Mouse (Mus musculus) liver, embryonic 14.5 days (tissue): ENCODE results near the gene Lig4. TPM values are rescaled to one million over a fixed set of nuclear protein-coding genes. Genes with fewer than 3 reads are reported as not detected.

ENCODE experiments used
- ATAC-seq: fragments of 200-750 bp; cut with Nextera tagmentation; 2 replicates; pipeline ENCODE4 v1.8.0; 2017; ENCODE audit warnings: moderate number of reproducible peaks, mild to moderate bottlenecking, moderate library complexity; ENCODE audit not compliant: insufficient read depth
- DNase-seq, 3 experiments: peaks; one replicate each; pipeline ENCODE4 v3.0.0-alpha.2; 2012 to 2013; ENCODE audit warnings: low read depth in 3 of 3, low spot score in 3 of 3
- H3K27ac ChIP-seq: fragments of 300-500 bp; sonication (generic); 2 replicates; pipeline ENCODE4 v1.5.1; 2014; ENCODE audit warnings: moderate library complexity, mild to moderate bottlenecking, control low read depth, inconsistent platforms
- H3K27me3 ChIP-seq: fragments of 300-500 bp; sonication (generic); 2 replicates; pipeline ENCODE4 v1.6.1; 2014; ENCODE audit warnings: mild to moderate bottlenecking, low read length, moderate library complexity; ENCODE audit not compliant: control insufficient read depth, insufficient read depth
- H3K36me3 ChIP-seq: fragments of 300-500 bp; sonication (generic); replicated peaks from 2 replicates; pipeline ENCODE4 v1.6.1; 2014; ENCODE audit warnings: low read depth; ENCODE audit not compliant: control insufficient read depth, insufficient read depth
- H3K4me1 ChIP-seq, 2 experiments: fragments of 200-500 bp in 1 of 2; fragments of 300-500 bp in 1 of 2; sonication (generic) in 1 of 2; replicated peaks; 2 replicates each; pipeline ENCODE4 v1.6.1; 2012 to 2014; ENCODE audit warnings: antibody characterized with exemption in 1 of 2, inconsistent platforms in 1 of 2, low read length in 1 of 2; ENCODE audit not compliant: control insufficient read depth in 2 of 2, insufficient read depth in 2 of 2
- H3K4me2 ChIP-seq: fragments of 300-500 bp; sonication (generic); 2 replicates; pipeline ENCODE4 v1.6.1; 2014; ENCODE audit warnings: low read depth, mild to moderate bottlenecking, control low read depth, moderate library complexity
- H3K4me3 ChIP-seq, 2 experiments: fragments of 200-500 bp in 1 of 2; fragments of 300-500 bp in 1 of 2; sonication (generic) in 1 of 2; 2 replicates each; pipeline ENCODE4 v1.5.1; 2012 to 2014; ENCODE audit warnings: low read depth in 2 of 2, low read length in 2 of 2, mild to moderate bottlenecking in 2 of 2, control low read depth in 1 of 2, inconsistent platforms in 1 of 2, moderate library complexity in 1 of 2; ENCODE audit not compliant: insufficient read depth in 1 of 2
- H3K9ac ChIP-seq: fragments of 300-500 bp; sonication (generic); replicated peaks from 2 replicates; pipeline ENCODE4 v1.6.1; 2014; ENCODE audit warnings: mild to moderate bottlenecking, control low read depth, moderate library complexity
- H3K9me3 ChIP-seq: fragments of 300-500 bp; sonication (generic); 2 replicates; pipeline ENCODE4 v1.6.1; 2016; ENCODE audit warnings: low read length, mixed read lengths; ENCODE audit not compliant: control insufficient read depth
- CTCF ChIP-seq: IDR thresholded peaks from 2 replicates; pipeline ENCODE4 v1.5.1; 2016; ENCODE audit warnings: antibody characterized with exemption, low read depth, control low read depth
- EP300 ChIP-seq: IDR thresholded peaks from 2 replicates; pipeline ENCODE4 v1.6.1; 2016; ENCODE audit warnings: antibody characterized with exemption, low read depth
- WGBS: fragments of 180-500 bp; shearing (Covaris S2); extraction: QIAGEN DNeasy Blood & Tissue Kit; methylation state at CpG from one replicate; pipeline ENCODE4 v1.1.7; 2014; ENCODE audit not compliant: insufficient replicate concordance; 5-methylcytosine and 5-hydroxymethylcytosine counted together
- polyA plus RNA-seq, 2 experiments: library from polyadenylated mRNA; depleted of rRNA in 1 of 2; stranded (reverse) in 1 of 2; unstranded in 1 of 2; fragments of >200 nt; fragmentation: Nextera tagmentation in 1 of 2; extraction: Ambion mirVana in 1 of 2; gene quantifications; 2 replicates each; pipeline versions ENCODE4 v1.2.1 to v1.2.3; 2012 to 2014

Gene Lig4
- polyA plus RNA-seq, 2 experiments: 0.83 to 0.94 TPM

DNA sequence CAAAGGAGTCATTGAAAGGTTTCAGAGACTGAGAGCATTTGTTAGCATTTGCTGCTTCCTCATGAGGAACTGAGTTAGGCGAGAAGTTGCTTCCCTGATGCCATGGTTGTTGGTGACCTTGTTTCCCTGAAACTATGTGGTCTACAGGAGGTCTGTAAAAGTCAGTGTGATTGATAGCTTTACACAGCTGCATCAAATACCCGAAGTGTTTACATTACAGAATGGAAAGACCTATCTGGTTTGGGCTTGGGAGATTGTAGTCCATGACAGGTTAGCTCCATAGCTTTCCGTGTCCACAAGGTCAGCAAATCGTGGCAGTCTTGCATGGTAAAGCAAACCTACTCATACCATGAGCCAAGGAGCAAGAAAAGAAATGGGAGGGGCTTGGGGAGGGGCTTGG is 19.1 kb downstream of the Lig4 start:
- WGBS: 42% methylated on average over 4 of the region's 4 CpGs
- no peak overlapping the region for H3K9ac ChIP-seq
- no peak for DNase-seq
- H3K36me3 ChIP-seq: no peaks in the 10 kb centered on the region
- no peaks in the 10 kb centered on the region for H3K4me1 ChIP-seq
- H3K27me3 ChIP-seq: no peaks in the 10 kb centered on the region
- no peak for TF ChIP-seq CTCF
- no peak for TF ChIP-seq EP300
- H3K4me3 ChIP-seq: no peak overlapping the region
- no peak for ATAC-seq
- H3K9me3 ChIP-seq: no peaks in the 10 kb centered on the region
- H3K4me2 ChIP-seq: no peak overlapping the region
- H3K27ac ChIP-seq: no peak overlapping the region

DNA sequence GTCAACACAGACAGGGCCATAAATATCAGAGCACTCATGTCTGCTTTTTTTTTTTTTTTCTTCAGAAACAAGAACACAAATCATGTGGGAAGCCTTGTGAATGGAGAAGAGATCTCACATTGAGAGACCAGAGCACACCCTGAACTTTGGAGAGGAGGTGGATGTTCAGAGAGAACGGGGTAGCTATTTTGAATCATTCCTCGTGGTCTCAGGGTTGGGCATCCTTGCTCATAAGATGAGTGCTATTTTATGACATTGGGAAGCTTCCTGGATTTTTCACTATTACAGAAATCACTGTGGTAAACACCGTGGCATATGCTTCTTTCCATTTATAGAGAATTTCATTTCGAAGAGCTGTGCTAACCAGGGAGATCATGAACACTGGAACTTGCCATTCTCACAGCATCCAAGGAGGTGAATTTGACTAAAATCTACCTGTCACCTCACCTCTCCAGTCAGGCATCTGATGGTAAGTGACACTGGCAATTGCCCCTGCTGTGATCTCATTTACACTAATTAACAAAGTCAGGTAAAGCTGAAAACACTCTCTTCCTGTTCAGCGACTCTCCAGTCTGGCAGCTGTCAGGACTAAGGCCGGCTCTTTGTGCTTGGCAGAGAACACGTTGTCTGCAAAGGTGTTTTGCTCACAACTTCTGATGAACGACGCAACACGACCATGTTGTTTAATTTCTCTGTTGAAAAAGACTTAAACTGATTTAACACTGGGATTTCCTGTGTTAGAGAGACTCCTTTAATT is 28.2 kb downstream of the Lig4 start:
- no peaks in the 10 kb centered on the region for H3K27me3 ChIP-seq
- no peak for ATAC-seq
- no peak overlapping the region for H3K27ac ChIP-seq
- no peak for DNase-seq
- no peak overlapping the region for H3K9ac ChIP-seq
- no peaks in the 10 kb centered on the region for H3K4me1 ChIP-seq
- TF ChIP-seq CTCF (no peak), EP300 (no peak)
- 46% methylated on average over 10 of the region's 10 CpGs for WGBS
- no peak overlapping the region for H3K4me3 ChIP-seq
- H3K9me3 ChIP-seq: no peaks in the 10 kb centered on the region
- no peaks in the 10 kb centered on the region for H3K36me3 ChIP-seq
- no peak overlapping the region for H3K4me2 ChIP-seq

DNA sequence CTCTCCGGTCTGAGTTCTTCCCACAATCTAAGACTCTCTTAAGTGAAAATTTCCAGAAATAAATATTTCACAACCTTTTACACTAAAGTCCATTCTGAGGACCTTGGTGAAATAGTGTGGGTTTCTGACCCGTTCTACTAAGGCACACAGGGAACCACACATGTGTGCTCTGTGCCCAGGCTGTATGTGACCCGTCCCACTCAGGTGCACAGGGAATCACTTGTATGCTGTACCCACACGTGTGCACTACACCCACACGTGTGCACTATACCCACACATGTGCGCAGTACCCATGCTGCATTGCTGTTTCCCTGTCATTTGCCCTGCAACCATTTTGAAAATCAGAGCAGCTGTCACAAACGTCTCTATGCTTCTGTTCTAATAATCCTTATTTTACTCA is 41.9 kb downstream of the Lig4 start:
- ATAC-seq: no peak
- TF ChIP-seq EP300 (no peak), CTCF (no peak)
- 48% methylated on average over 7 of the region's 7 CpGs for WGBS

DNA sequence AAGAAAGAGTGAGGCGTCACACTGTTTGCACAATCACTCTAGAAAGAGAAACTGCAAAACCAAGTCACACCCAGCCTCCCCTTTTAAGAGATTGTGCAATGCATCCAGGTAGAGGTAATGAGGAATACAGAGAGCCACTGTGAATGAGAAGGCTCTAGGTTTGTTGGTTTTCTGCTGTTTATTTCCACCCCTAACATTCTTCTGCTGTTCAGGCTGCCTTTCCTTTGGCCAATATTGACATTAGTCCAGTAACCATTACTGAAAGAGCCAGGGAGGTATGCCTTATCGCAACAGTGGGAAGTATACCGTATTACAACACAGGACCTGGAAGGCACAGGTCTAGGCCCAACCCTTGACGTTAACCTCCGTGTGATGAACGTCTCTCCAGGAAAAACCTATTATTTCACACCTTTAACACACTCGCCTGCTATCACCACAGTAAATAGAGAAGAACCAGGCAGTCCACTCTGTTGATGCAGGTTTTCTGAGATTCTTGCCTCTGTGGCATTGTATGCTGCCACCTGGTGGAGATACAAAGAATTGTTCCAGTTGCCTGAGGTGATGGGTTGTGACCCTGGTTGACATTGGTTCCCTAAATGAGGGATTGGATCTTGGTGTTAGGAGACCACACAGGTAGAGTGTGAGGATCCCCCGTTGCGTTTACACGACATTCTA is 42.5 kb downstream of the Lig4 start:
- ATAC-seq (peak; percentile 66), DNase-seq (peak; percentile 3 to 9 (median 4))
- TF ChIP-seq EP300: no peak
- TF ChIP-seq CTCF: peak; percentile 82
- 26% methylated on average over 10 of the region's 10 CpGs for WGBS
- H3K27ac ChIP-seq: no peak overlapping the region
- H3K9ac ChIP-seq: no peak overlapping the region
- no peaks in the 10 kb centered on the region for H3K27me3 ChIP-seq
- no peak overlapping the region for H3K4me2 ChIP-seq
- no peaks in the 10 kb centered on the region for H3K36me3 ChIP-seq
- peaks cover 0 to 4% of the 10 kb centered on the region in 2 experiments; a peak in 2 of 4 replicates for H3K4me1 ChIP-seq
- H3K4me3 ChIP-seq: no peak overlapping the region
- no peaks in the 10 kb centered on the region for H3K9me3 ChIP-seq

More for the DNA sequence above, 41.9 kb downstream of the Lig4 start:
- H3K4me1 ChIP-seq: peaks cover 0 to 4% of the 10 kb centered on the region in 2 experiments; a peak in 2 of 4 replicates
- H3K4me2 ChIP-seq: no peak overlapping the region
- no peak for DNase-seq
- H3K27ac ChIP-seq: no peak overlapping the region
- H3K4me3 ChIP-seq: no peak overlapping the region
- no peaks in the 10 kb centered on the region for H3K27me3 ChIP-seq
- no peak overlapping the region for H3K9ac ChIP-seq
- no peaks in the 10 kb centered on the region for H3K9me3 ChIP-seq
- no peaks in the 10 kb centered on the region for H3K36me3 ChIP-seq

- TF ChIP-seq EP300 (no peak), CTCF (no peak)
- DNase-seq (no peak), ATAC-seq (no peak)
- H3K36me3 ChIP-seq: no peaks in the 10 kb centered on the region
- H3K4me2 ChIP-seq: no peak overlapping the region
- H3K27me3 ChIP-seq: no peaks in the 10 kb centered on the region
- H3K4me1 ChIP-seq: peaks cover 0 to 4% of the 10 kb centered on the region in 2 experiments; a peak in 2 of 4 replicates
- no peaks in the 10 kb centered on the region for H3K9me3 ChIP-seq
- no peak overlapping the region for H3K9ac ChIP-seq
- no peak overlapping the region for H3K4me3 ChIP-seq
- no peak overlapping the region for H3K27ac ChIP-seq
Observed at GRCm38 (mm10) chr8:9932711-9933110, 44.8 kb downstream of the Lig4 start.
